Mouse (Mus musculus) kidney, postnatal 4 days (tissue): ENCODE measurements around the gene Ahnak2.

ENCODE experiments used
- DNase-seq, 2 experiments: peaks; one replicate each; pipeline ENCODE4 v3.0.0; 2021; ENCODE audit warnings: mixed read lengths in 2 of 2

The Ahnak2 gene

GRCm38 (mm10) chr12:112795466-112796104, 6.9 kb downstream of the Ahnak2 start:
- peak in 1 of 2 experiments; percentile 34 for DNase-seq

GRCm38 (mm10) chr12:112794998-112795397, 7.5 kb downstream of the Ahnak2 start:
- no peak for DNase-seq

DNA sequence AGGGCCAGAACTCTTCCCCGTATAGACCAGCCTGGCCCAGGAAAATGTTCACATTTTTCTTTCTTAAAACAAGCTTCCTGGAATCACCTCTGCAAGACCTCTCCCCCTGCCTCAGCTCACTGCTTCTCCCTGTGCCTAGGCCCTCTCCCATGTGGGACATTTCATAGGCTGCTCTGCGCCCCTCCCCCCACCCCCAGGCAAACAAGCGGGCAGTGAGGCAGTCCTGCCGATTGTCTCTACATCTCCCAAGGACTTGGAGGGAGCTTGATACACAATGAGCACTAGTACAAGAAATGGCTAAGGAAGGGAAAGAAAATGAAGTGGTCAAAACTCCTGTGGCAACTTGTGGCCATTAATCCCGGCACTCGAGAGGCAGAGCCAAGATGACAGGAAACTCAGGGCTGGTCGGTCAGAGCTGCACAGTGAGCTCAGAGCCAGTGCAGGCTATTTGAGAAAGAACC, 8.1 kb downstream of the Ahnak2 start:
- no peak for DNase-seq

DNA sequence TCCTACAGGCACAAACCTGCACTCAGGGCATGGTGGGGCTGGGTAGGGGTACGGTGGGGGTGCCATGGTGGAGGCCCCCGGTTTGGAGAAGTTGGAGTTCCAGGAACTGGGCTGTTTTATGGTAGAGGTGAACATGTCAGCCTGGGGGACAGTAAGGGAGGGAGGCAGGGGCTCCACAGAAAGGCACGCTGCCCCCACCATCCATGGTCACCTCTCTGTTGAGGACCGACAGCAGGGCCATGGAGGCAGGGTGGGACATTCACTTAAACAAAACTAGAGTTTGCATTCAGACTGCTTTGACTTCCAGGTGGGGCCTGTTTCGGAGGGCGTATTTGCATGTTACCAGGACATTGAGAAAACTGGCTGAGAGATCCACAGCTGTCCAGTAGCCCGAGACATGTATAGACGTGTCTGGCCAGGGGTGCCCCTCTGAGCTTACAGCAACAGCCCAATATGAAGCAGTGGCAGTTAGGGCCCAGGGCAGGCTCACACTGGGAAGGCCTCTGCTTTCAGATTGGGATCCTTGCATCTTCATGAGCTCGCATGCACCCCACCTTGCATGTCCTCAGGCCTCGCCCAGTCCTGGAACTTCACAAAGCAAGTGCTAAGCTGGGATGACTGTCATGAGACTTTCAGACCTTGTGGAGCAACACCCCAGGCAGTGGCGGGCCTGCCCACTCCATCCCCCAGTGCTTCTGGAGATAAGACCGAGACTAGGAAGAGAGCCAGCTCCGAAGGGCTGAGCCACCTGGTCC, 8.7 kb downstream of the Ahnak2 start:
- peak in 1 of 2 experiments; percentile 50 for DNase-seq

DNA sequence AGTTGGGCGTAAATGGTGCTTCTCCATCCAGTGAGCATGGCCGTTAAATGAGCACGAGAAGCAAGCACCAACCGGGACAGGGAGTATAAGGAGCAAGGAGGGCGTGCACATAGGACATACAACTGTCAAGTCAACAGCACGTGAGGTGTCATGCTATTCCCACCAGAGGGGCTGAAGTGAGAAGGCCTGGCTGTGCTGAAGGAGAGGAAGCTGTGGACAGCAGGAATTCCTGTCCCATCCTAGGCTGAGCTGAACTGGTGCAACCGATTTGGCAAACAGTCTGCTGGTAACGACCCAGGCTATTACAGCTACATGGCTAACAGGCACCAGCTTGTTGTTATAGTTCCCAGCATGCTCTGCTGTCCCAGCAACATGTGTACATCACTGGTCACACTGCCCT, 11.4 kb downstream of the Ahnak2 start:
- no peak for DNase-seq

- DNase-seq = no peak
Measured at GRCm38 (mm10) chr12:112774481-112774880, 28.0 kb downstream of the Ahnak2 start.

GRCm38 (mm10) chr12:112774026-112774425, 28.4 kb downstream of the Ahnak2 start:
- DNase-seq = no peak

GRCm38 (mm10) chr12:112773366-112773765, 29.1 kb downstream of the Ahnak2 start:
- DNase-seq = no peak

DNA sequence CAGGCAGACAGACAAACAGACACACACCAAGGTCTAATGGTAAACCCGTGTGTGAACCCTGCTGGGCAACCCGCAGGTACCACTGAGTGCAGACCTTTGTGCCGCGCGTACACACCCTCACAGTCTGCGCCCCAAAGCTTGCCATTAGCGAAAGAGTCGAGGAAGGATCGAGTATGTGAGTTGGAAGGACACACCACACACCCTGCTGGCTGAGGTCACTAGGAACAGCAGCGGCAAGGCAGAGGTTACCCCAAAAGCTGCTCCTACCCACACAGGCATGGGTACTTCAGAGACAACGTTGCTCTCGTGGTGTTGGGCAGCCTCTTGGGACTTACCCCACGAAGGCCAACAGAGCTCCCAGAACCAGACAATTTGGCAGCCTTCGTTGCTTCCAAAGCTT, 30.2 kb downstream of the Ahnak2 start:
- DNase-seq = no peak

DNA sequence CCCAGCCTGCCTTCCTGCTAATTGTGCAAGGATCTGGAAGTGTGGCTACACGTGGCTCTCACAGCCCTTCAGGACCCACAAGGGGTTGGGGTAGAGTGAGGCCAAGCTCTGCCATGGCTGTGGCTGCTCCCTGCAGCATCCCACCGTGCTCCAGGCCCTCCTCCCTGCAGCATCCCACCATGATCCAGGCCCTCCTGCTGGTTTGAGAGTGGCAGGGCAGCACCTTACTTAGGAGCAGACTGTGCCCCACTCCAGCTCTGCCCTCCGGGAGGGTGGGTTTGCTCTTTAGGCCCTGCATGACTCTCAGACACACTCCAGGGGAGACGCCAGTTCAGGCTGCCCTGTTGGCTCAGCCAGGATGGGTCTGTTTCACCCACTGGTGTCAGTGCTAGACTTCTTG, 32.1 kb downstream of the Ahnak2 start:
- no peak for DNase-seq

GRCm38 (mm10) chr12:112769751-112770150, 32.7 kb downstream of the Ahnak2 start:
- DNase-seq = no peak

DNA sequence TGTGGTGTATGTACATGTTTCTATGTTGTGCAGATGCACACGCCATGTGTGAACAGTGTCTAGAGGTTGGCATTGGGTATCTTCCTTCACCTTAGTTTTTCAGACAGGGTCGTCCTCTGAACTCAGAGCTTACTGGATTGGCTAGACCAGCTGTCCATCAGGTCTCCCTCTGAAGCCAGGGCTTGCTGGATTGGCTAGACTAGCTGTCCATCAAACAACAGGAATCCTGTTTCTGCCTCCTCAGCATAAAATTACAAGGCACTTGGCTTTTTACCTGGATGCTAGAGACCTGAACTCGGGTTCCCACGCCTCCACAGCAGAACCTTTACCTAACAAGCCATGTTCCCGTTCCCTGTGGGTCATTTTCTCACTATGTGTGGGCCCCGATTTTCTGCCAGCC, 33.4 kb downstream of the Ahnak2 start:
- peak in 1 of 2 experiments; percentile 31 for DNase-seq

DNA sequence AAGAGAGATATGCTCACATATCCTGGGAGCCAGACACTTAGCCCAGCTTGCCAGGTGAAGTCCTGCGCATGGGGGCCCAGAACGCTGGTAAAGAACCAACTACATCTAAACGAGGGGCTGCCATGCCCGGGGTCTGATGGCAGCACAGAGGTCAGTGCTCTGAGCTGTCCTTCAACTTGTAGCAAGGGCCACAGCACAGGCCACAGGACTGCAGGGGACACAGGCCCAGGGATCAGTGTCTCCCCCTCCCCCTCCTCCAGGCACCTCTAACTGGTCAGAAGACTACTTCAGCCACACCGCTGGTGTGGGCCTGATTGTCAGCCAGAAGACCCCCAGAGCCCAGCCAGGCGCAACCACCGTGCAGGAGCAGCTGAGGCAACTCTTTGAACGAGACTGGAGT, 34.3 kb downstream of the Ahnak2 start:
- no peak for DNase-seq

GRCm38 (mm10) chr12:112767036-112767890, 35.2 kb downstream of the Ahnak2 start:
- no peak for DNase-seq

GRCm38 (mm10) chr12:112766586-112766985, 35.9 kb downstream of the Ahnak2 start:
- DNase-seq = no peak

GRCm38 (mm10) chr12:112764991-112765390, 37.5 kb downstream of the Ahnak2 start:
- DNase-seq = no peak

DNA sequence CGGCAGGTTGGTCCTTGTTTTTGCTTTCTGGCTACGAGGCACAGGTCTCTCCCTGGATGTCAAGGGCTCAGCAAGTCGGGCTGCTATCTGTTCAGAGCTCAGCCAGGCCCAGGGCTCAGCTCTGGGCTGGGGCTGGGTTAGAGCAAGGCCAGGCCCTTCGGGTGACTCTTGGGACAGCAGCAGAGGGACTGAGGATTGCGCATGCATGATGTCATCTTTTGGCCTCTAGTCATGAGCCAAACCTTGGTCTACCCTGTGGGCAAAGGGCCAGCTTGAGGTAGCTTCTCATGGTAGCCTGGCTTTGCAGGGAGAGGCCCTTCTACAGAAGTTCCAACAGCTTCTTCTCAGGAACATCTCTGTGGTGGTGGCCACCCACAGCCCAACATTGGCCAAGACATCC, 38.3 kb downstream of the Ahnak2 start:
- no peak for DNase-seq

DNA sequence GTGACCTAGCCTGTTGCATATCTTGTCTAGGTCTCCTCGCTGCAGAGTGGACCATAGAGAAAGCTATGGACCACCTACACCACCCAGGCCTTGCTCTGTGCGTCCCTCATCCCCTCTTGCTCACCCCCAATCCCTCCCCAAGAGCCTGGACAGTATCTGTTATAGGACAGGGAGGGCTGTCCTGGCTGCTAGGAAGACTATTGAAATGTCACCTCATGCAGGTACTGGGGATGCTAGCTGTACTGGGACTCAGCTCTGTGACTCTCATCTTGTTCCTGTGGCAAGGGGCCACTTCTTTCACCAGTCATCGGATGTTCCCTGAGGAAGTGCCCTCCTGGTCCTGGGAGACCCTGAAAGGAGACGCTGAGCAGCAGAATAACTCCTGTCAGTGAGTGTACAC, 39.3 kb downstream of the Ahnak2 start:
- no peak for DNase-seq

GRCm38 (mm10) chr12:112762018-112762417, 40.4 kb downstream of the Ahnak2 start:
- DNase-seq = no peak

DNA sequence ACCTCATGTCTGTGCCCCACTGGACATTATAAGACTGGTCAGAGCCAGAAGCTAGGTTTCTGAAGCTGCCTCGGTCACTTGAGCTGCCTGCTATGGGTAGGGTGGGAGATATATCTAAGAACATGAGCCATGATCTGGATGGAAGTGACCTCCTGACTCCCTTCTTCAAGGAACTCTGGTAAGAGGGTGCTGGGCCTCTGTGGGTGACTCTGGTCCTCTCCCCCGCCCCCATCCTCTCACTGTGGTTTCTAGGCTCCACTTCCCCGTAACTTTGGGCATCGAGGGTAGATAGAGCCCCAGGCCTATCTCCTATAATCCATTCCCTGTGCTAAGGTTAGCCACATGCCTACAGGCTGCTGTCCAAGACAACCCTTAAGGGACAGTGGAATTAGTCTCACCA, 41.0 kb downstream of the Ahnak2 start:
- DNase-seq = no peak

DNA sequence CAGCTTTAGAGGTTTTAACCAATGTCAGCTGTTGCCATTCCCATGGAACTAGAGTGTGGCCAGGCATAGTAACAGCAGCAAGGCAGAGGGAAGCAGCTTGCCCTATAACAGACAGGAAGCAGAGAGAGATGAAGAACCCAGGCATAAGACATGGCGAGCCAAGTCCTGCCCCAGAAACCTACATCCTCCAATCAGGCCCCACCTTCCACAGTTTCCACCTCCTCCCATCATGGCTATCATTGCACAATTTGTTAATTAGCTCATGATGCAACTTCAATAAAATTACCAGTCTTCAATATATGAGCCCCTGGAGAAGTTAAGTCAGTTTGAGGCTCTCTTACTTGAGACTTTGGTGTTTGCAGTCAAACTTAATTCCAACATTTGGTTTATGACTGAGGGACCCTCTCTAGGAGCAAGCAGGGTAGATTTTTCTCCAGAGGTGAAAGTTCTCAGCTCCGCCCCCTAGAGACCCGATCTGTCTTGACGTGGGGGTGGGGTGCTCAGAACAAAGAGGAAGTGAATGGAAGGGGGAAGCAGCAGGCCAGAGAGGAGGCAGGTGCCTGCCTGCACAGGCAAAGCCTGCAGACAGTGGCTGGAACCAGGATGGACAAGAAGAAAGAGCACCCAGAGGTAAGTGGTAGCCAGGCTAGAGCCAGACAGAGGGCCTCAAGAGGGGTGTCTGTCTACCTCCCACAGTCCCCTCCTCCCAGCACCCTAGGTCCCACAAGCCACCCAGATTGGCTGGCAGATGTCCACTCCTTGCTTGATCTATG, 42.1 kb downstream of the Ahnak2 start, which contains the start of gene Pld4:
TSS of gene Pld4 (plus strand) at position 502 of the 773 bp plus-strand sequence.
- DNase-seq = no peak

DNA sequence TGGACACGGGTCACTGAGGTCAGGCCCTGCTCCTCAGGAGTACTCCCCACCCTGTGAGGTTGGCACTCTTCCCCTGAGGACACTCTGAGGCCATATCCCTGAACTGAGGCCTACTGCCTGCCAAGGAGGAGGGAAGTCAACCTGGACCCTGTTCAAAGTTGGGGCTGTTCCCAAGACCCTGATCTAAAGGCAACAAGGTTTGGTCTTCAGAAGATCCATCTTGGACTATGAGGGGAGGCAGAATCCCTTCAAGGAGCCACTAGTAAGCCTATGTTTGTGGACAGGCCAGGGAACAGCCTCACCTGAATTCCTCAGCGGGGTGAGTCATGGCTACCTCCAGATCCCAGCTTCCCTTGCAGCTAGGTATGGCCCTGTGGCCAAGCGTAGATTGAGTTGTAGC, 43.0 kb downstream of the Ahnak2 start:
- DNase-seq = no peak

- no peak for DNase-seq
Measured at GRCm38 (mm10) chr12:112757896-112758295, 44.6 kb downstream of the Ahnak2 start.
